In the genomic region with DNA sequence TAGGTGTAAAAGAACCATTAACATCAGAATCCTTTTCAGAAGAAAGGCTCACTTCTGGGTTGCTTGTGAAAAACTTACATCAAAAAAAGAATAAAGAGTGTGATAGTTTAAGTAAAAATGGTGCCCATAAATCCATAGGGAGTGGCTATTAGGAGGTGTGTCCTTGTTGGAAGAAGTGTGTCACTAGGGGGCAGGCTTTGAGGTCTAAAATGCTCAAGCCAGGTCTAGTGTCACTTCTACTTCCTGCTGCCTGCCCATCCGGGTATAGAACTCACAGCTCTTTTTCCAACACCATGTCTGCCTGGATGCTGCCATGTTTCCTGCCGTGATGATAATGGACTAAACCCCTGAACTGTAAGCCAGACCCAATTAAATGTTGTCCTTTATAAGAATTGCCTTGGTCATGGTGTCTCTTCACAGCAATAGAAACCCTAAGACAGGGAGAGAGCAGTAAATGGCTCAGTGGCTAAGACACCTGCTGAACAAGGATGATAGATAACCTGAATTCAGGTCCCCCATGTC, we compare ENCODE assay signal across 1 mouse cellular context.
TF ChIP-seq lines count a peak whose summit lies in the region.

No protein-coding gene starts in this region.

TF ChIP-seq in CH12.LX, 34 proteins besides CTCF, POLR2A, EP300 and RAD21 (continued from another document):
- TF ChIP-seq MEF2A (IDR thresholded peaks at IDR 0.05; ENCODE audit: borderline replicate concordance, low read depth, low read length) (no peak), NRF1 (IDR thresholded peaks at IDR 0.05; ENCODE audit: low read depth, low read length) (no peak), USF1 (IDR thresholded peaks at IDR 0.05; ENCODE audit: low read depth, low read length) (no peak), MXI1 (IDR thresholded peaks at IDR 0.05; ENCODE audit: low read depth, low read length) (no peak), JUN (IDR thresholded peaks at IDR 0.05; ENCODE audit: insufficient read depth, low read depth, low read length) (no peak)
